Mouse (Mus musculus): ENCODE measurements at regions not wholly inside any gene's neighbourhood (a gene's known extent, or its start where the extent isn't known, plus 50 kb on each side); places are given as distances from the start of the nearest gene placed in this dataset.
A peak's percentile ranks its signal among the peaks of the same experiment; 100 is the strongest.

GRCm38 (mm10) chr16:13487659-13488058, 180.3 kb downstream of the Parn start:
- Histone ChIP-seq H3K27ac (no peak overlapping the region), H3K4me3 (no peak overlapping the region)
- no peak for DNase-seq (ENCODE audit: low spot score in 2 of 2)
- TF ChIP-seq CTCF (conservative IDR thresholded peaks at IDR 0.05): no peak

- no peak for TF ChIP-seq CTCF (conservative IDR thresholded peaks at IDR 0.05)
- H3K27ac ChIP-seq: no peak overlapping the region
- DNase-seq (ENCODE audit: low spot score in 2 of 2): peak in 1 of 2 experiments; percentile 19
- no peak overlapping the region for H3K4me3 ChIP-seq
Measured at GRCm38 (mm10) chr16:13486571-13486970, 181.4 kb downstream of the Parn start.

GRCm38 (mm10) chr16:13480221-13480620, 187.7 kb downstream of the Parn start:
- H3K4me3 ChIP-seq: no peak overlapping the region
- no peak overlapping the region for H3K27ac ChIP-seq
- no peak for DNase-seq (ENCODE audit: low spot score in 2 of 2)
- TF ChIP-seq CTCF (conservative IDR thresholded peaks at IDR 0.05): no peak

GRCm38 (mm10) chr16:13476653-13477052, 191.3 kb downstream of the Parn start:
- no peak for DNase-seq (ENCODE audit: low spot score in 2 of 2)
- no peak overlapping the region for H3K27ac ChIP-seq
- no peak for TF ChIP-seq CTCF (conservative IDR thresholded peaks at IDR 0.05)
- H3K4me3 ChIP-seq: no peak overlapping the region

- Histone ChIP-seq H3K27ac (no peak overlapping the region), H3K4me3 (no peak overlapping the region)
- no peak for DNase-seq (ENCODE audit: low spot score in 2 of 2)
- no peak for TF ChIP-seq CTCF (conservative IDR thresholded peaks at IDR 0.05)
Measured at GRCm38 (mm10) chr16:13474956-13475355, 193.0 kb downstream of the Parn start.

GRCm38 (mm10) chr16:13474274-13474673, 193.7 kb downstream of the Parn start:
- no peak for DNase-seq (ENCODE audit: low spot score in 2 of 2)
- H3K4me3 ChIP-seq: no peak overlapping the region
- no peak overlapping the region for H3K27ac ChIP-seq
- no peak for TF ChIP-seq CTCF (conservative IDR thresholded peaks at IDR 0.05)

GRCm38 (mm10) chr16:13467139-13467538, 200.8 kb downstream of the Parn start:
- Histone ChIP-seq H3K27ac (no peak overlapping the region), H3K4me3 (no peak overlapping the region)
- DNase-seq (ENCODE audit: low spot score in 2 of 2): no peak
- no peak for TF ChIP-seq CTCF (conservative IDR thresholded peaks at IDR 0.05)

Small RNAs in the stretch of these regions (microRNA-seq; reads per million reads assigned to microRNA genes)
- 0 reads per million in 2 experiments for gene Mir6365
